Mouse (Mus musculus): Measurements from ENCODE around the gene Insl3.
"Not testable (repeated sequence)": the region's sequence is repeated elsewhere in the genome, so short reads cannot be mapped to it uniquely, and the experiment has no call there.

The Insl3 gene

DNA sequence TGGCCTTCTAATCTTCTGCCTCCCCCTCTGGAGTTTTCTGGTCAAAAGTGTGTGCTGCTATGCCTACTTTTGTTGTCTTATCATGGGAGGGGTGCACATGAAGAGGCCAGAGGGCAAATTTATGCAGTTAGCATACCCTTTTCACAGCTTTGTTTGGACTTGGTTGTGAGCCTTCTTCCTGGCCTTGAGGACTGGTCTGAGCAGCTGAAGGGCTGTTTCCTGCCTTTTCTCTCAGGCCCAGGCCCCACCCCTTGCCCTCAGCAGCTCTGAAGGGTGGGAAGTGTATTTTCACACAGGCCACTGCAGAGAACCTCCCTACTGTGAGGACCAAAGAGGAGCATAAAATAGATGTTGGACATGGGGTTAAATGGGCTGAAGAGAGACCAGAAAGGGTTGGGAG lies 11.5 kb upstream of the Insl3 start:
- no peak for DNase-seq (ENCODE audit: low spot score)

DNA sequence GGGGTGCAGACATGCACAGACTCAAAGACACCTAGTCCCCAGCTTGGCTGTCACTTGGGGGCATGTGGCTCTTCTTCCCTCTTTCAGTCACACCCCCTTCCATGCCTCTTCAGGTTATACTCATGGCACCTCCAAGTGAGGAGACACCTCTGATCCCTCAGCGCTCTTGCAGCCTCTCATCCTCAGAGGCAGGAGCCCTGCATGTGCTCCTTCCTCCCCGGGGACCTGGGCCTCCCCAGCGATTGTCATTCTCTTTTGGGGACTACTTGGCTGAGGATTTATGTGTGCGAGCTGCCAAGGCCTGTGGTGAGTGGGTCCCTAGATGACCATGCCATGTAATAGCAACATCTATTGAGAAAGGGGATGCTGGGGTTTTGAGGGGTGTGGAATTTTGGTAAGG lies 10.8 kb upstream of the Insl3 start:
- DNase-seq (ENCODE audit: low spot score) = no peak

DNA sequence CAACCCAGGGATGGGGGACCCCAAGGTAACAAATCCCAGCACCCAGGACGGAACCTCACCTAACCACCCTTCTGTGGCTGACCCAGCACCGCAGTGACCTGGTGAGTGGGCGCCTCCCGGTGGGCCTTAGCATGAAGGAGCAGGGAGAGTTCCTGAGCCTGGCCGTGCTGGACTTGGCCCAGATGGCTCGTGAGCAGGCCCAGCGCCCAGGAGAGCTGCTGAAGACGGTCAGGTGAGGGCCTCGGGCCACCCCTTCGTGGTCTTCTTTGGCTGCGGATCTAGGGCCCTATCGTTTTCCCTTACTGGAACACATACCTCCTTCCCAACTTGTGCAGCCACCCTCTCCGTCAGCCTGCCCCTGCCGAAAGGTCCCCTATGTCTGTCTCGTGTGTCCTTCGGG lies 9.9 kb upstream of the Insl3 start:
- no peak for DNase-seq (ENCODE audit: low spot score)

DNA sequence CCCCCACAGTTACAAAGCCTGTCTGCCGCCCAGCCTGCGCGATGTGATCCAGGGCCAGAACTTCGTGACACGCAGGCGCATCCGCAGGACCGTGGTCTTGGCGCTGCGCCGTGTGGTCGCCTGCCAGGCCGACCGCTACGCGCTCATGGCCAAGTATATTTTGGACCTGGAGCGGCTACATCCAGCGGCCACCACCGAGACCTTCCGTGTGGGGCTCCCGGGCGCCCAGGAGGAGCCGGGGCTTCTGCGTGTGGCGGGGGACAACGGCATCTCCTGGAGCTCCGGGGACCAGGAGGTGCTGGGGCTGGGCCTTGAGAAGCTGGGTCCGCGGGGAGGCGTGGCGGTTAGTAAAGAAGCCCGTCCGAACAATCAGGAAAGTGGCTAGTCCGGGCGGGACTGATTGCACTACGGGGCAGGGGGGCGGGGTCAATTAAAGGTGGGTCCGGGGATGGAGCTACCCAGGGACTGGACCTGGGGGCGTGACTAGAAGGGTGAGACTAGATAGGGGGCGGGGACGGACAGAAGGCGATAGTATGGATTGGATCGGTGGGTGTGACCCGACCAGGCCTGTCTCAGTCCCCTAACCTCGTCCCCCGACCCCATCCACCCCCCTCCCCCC lies 9.4 kb upstream of the Insl3 start:
- DNase-seq (ENCODE audit: low spot score) = no peak

- no peak for DNase-seq (ENCODE audit: low spot score)
Measured at GRCm38 (mm10) chr8:71680471-71680870, 8.5 kb upstream of the Insl3 start.

DNA sequence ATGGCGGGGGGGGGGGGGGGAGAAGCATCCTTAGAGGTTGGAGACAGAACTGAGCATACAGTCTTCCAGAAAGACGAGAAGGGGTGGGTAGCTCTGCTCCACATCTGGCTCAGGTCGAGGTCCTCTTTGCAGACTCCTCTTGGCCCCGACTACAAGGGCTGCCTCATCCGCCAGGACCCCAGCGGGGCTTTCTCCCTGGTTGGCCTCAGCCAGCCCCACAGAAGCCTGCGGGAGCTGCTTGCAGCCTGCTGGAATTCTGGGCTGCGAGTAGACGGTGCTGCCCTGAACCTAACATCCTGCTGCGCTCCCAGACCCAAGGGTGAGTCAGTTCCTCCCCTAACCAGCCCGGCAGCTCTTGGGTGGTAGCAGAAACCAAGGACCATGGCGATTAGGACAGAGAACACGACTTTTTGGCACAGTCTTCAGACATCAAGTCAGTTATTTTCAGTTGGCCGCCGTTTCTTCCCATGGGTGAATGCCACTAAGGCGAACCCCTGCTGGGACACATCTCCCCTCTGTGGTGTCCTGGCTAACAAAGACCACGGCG lies 7.6 kb upstream of the Insl3 start:
- DNase-seq (ENCODE audit: low spot score) = no peak

- no peak for DNase-seq (ENCODE audit: low spot score)
Measured at GRCm38 (mm10) chr8:71682832-71683231, 6.2 kb upstream of the Insl3 start.

- no peak for DNase-seq (ENCODE audit: low spot score)
Measured at GRCm38 (mm10) chr8:71684701-71685100, 4.3 kb upstream of the Insl3 start.

GRCm38 (mm10) chr8:71685573-71685972 lies 3.4 kb upstream of the Insl3 start:
- no peak for DNase-seq (ENCODE audit: low spot score)

GRCm38 (mm10) chr8:71686143-71686734 lies 2.8 kb upstream of the Insl3 start:
- no peak for DNase-seq (ENCODE audit: low spot score)

DNA sequence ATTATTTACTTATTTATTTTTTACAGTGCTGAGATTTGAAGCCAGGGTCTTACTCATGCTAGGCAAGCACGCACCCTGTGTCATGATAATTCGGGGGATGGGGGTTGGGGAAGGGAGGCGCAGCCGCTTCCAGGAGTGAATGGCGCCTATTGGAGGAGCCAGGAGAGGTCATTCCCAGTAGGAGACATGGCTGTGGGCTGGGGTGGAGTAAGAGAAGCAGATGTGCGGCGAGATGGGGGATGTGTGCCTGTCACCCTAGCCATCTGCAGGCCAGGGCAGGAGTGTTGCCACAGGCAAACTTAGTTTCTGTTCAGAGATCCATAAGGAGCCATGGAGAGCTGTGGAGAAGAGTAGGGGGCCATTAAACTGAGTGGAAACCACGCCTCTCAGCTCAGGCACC lies 1.4 kb upstream of the Insl3 start:
- DNase-seq (ENCODE audit: low spot score) = no peak

DNA sequence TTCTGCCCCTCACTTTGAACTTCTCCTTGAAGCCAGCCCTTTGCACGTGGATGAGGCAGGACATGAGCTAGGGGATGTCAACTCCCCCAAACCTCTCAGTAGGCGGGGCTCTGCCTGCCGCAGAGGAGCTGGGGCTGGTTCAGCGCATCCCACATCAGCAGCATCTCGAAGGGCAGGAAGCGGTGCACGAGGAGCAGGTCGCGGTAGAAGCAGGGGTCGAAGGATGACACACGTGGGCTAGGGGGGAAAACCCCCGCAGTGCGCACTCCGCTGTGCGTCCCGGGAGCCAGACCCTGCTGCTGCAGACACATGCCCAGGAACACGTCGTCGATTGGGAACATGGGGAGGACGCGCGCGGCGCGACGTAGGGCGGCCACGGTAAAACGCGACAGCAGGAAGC lies 3.5 kb downstream of the Insl3 start:
- DNase-seq (ENCODE audit: low spot score) = no peak

DNA sequence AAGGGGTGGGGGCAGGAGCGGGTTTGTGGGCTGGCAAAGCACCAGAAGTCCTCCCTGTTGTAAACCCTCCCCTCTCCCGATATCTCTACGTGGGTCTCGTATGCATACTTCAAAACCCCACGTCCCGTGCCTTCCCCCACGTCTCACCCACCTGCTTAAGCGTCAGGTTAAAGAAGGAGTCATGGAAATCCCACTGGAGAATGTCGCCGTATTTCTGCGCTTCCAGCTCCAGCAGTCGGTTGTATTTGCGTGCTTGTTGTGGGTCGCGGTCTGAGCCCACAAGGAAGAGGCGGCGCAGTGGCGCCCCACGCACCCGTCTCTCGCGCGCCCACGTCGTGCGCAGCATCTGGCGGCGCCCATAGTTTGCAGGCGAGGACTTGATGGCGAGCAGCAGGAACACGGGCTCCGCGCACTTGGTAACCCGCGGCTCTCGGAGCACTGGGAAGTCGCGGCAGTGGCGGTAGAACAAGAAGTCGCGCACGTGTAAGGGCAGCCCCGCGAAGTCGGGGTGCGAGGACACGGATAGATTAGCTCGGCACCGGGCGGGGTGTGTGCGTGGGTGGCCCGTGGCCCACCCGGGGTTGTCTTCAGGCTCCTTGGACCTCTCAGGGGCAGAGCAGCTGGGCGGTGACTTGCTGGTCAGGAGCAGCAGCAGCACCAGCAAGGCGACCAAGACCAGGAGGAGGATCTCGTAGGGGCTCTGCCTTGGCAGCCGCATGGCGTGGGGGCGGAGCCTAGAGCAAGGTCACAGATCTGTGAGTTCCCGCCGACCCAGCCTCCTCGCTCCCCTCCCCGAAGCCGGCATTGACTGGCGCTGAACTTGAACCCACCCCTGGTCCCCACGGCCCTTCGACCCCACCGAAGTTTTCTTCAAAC lies 4.4 kb downstream of the Insl3 start:
- DNase-seq (ENCODE audit: low spot score) = no peak

DNA sequence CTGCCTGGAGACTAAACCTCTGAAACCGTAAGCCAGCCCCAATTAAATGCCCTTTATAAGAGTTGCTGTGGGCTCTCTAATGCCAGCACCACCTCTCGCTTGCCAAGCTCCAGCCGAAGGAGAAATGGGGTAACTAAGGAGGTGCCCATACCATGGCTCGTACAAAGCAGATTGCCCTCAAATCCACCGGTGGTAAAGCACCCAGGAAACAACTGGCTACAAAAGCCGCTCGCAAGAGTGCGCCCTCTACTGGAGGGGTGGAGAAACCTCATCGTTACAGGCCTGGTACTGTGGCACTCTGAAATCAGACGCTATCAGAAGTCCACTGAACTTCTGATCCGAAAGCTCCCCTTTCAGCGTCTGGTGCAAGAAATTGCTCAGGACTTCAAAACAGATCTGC lies 6.4 kb downstream of the Insl3 start:
- DNase-seq (ENCODE audit: low spot score) = not testable (repeated sequence)

- DNase-seq (ENCODE audit: low spot score) = no peak
Measured at GRCm38 (mm10) chr8:71700493-71701269, 11.7 kb downstream of the Insl3 start.

- no peak for DNase-seq (ENCODE audit: low spot score)
Measured at GRCm38 (mm10) chr8:71701414-71702086, 12.5 kb downstream of the Insl3 start, which contains the start of gene B3gnt3. B3gnt3 (minus strand) TSS chr8:71701789.

GRCm38 (mm10) chr8:71702087-71702432 lies 13.0 kb downstream of the Insl3 start:
- DNase-seq (ENCODE audit: low spot score) = no peak

DNA sequence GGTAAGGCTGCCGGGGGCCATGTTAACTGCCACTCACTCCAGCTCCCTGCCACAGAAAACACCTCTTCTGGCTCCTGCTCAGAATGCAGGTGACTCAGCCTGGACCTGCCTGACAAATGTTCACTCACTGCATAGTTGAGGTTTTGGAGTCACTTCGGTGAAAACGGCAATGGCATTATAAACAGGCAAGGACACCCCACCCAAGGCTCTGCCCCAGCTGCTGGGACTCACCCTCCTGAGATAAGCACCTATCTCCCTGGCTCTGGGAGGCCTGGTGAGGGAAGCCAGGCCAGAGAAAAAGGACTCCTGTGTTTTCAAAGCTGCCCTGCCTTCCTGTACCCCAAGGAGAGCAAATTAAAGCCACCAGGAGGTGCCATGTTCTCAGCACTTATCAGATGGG lies 13.9 kb downstream of the Insl3 start:
- DNase-seq (ENCODE audit: low spot score) = no peak

DNA sequence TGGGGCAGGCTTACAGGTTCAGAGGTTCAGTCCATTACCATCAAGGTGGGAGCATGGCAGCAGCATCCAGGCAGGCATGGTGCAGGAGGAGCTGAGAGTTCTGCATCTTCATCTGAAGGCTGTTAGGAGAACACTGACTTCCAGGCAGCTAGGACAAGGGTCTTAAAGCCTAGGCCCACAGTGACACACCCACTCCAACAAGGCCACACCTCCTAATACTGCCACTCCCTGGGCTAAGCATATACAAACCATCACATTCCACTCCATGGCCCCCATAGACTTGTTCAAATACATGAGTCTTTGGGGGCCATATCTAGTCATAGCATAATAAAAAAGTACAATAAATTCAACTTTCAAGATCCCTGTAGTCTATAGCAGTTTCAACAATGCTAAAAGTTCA lies 14.4 kb downstream of the Insl3 start:
- not testable (repeated sequence) for DNase-seq (ENCODE audit: low spot score)

GRCm38 (mm10) chr8:71707874-71708273 lies 18.9 kb downstream of the Insl3 start:
- DNase-seq (ENCODE audit: low spot score) = peak; percentile 66

- no peak for DNase-seq (ENCODE audit: low spot score)
Measured at GRCm38 (mm10) chr8:71709134-71709799, 20.3 kb downstream of the Insl3 start.

Data from layer of hippocampus, adult 11-12 months (tissue).